Mouse (Mus musculus) hindbrain, embryonic 14.5 days (tissue): ENCODE measurements at regions not wholly inside any gene's neighbourhood (a gene's known extent, or its start where the extent isn't known, plus 50 kb on each side); places are given as distances from the start of the nearest gene placed in this dataset.

Experiments used
- ATAC-seq: fragments of 200-750 bp; cut with Nextera tagmentation; 2 replicates; pipeline ENCODE4 v1.8.0; 2017; ENCODE audit warnings: moderate number of reproducible peaks, mild to moderate bottlenecking, moderate TSS enrichment, moderate library complexity; ENCODE audit not compliant: low FRiP score
- DNase-seq: peaks from one replicate; pipeline ENCODE4 v3.0.0-alpha.2; 2015; ENCODE audit warnings: low spot score
- H3K27ac ChIP-seq: fragments of 300-500 bp; sonication (generic); 2 replicates; pipeline ENCODE4 v1.5.1; 2014; ENCODE audit warnings: mild to moderate bottlenecking, moderate library complexity
- H3K27me3 ChIP-seq: fragments of 300-500 bp; sonication (generic); 2 replicates; pipeline ENCODE4 v1.6.1; 2014; ENCODE audit warnings: mild to moderate bottlenecking, low read length, mixed read lengths; ENCODE audit not compliant: control insufficient read depth, insufficient read depth
- H3K36me3 ChIP-seq: fragments of 300-500 bp; sonication (generic); replicated peaks from 2 replicates; pipeline ENCODE4 v1.6.1; 2014; ENCODE audit not compliant: control insufficient read depth, insufficient read depth
- H3K4me1 ChIP-seq: fragments of 300-500 bp; sonication (generic); replicated peaks from 2 replicates; pipeline ENCODE4 v1.6.1; 2014; ENCODE audit warnings: antibody characterized with exemption, low read length, mixed read lengths; ENCODE audit not compliant: control insufficient read depth, insufficient read depth
- H3K4me2 ChIP-seq: fragments of 300-500 bp; sonication (generic); replicated peaks from 2 replicates; pipeline ENCODE4 v1.6.1; 2014; ENCODE audit warnings: mild to moderate bottlenecking, moderate library complexity
- H3K4me3 ChIP-seq: fragments of 300-500 bp; sonication (generic); replicated peaks from 2 replicates; pipeline ENCODE4 v1.5.1; 2014; ENCODE audit warnings: mild to moderate bottlenecking, low read length
- H3K9ac ChIP-seq: fragments of 300-500 bp; sonication (generic); 2 replicates; pipeline ENCODE4 v1.6.1; 2014
- H3K9me3 ChIP-seq: fragments of 300-500 bp; sonication (generic); 2 replicates; pipeline ENCODE4 v1.6.1; 2016; ENCODE audit warnings: low read length; ENCODE audit not compliant: control insufficient read depth
- WGBS: fragments of 180-500 bp; shearing (Covaris S2); extraction: QIAGEN DNeasy Blood & Tissue Kit; methylation state at CpG from one replicate; pipeline ENCODE4 v1.1.7; 2014; 5-methylcytosine and 5-hydroxymethylcytosine counted together

DNA sequence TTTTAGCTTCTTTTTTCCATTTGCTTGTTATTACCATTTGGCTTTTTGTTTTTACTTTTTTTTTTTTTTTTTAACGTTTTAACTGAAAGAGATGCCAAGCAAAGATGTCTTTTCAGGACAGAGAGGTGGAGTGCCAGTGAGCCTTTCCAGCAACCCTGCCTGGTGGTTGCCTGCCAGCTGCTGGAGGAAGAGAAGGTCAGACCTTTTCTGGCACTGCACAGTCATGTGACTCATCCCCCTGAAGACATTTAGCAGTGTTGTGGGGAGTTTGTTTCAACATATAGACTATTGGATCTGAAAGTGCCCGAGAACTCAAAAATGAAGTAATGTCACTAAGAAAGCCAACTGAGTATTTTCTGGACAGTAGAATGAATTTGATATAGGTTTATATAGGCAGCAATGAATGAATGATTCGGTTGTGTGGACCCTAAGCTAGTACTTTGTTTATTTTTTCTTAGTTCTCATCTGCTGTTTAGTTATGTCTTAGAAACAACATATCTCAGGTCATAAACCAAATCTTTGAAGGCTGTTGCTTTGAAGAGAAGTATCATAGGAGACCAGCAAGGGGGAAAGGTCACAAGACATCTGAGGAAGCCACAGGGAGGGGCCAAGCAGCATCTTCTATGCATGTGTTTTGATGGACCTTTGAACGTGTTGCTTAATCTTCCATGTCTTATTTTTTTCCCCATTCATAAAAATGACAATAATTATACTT, 604.2 kb downstream of the Ptprc start:
- no peaks in the 10 kb centered on the region for H3K36me3 ChIP-seq
- no peak overlapping the region for H3K9ac ChIP-seq
- no peaks in the 10 kb centered on the region for H3K27me3 ChIP-seq
- WGBS, result 72% methylated on average over 4 of the region's 4 CpGs
- no peak overlapping the region for H3K27ac ChIP-seq
- H3K4me3 ChIP-seq, result no peak overlapping the region
- H3K4me1 ChIP-seq, result no peaks in the 10 kb centered on the region
- no peaks in the 10 kb centered on the region for H3K9me3 ChIP-seq
- no peak overlapping the region for H3K4me2 ChIP-seq
- no peak for DNase-seq
- ATAC-seq, result no peak

DNA sequence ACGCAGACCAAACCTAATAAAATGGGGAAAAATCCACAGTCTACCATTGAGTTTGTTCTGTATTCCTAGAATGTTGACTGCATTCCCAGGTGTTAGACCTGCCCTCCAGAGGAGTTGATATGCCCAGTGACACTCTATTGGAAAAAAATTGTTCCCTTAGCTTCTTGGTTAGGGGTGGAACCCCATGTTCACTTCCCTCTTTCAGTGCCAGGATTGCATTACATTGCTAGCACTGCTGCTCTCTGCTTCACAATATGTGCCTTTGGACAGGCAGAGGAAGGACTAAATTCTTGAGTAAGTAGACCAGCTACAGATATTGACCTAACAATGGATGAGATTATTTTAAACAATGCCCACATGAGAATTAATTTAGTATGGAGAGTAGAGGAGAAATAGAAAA, 607.3 kb upstream of the Nr5a2 start:
- H3K4me3 ChIP-seq, result no peak overlapping the region
- H3K4me1 ChIP-seq, result no peaks in the 10 kb centered on the region
- 93% methylated on average over 1 of the region's 1 CpGs for WGBS
- no peaks in the 10 kb centered on the region for H3K27me3 ChIP-seq
- ATAC-seq, result no peak
- DNase-seq, result no peak
- H3K9ac ChIP-seq, result no peak overlapping the region
- H3K36me3 ChIP-seq, result no peaks in the 10 kb centered on the region
- H3K4me2 ChIP-seq, result no peak overlapping the region
- H3K27ac ChIP-seq, result no peak overlapping the region
- no peaks in the 10 kb centered on the region for H3K9me3 ChIP-seq

DNA sequence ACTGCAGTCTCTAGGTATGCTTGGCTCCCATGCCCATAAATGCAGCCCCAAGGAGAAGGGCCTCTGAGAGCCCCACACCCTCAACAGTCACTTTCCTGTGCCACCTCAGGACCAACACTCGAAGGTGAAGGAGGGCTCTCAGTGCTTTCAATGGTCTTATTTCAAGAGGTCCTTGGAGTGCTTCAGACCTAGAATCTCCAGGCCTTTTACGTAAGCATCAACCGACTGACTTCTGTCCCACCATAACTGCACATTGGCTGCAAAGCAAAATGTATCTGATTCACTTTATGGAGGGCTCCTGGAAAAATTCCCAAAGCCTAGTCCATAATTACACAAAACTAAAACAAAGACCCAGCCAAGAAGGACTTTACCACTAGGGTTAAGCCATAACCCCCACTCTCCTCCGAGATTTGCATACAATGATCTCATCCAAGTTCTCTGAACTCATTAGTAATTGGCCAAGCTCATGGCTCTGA, 605.4 kb upstream of the Nr5a2 start:
- Histone ChIP-seq H3K27me3 (no peaks in the 10 kb centered on the region), H3K27ac (no peak overlapping the region), H3K4me1 (no peaks in the 10 kb centered on the region), H3K9me3 (no peaks in the 10 kb centered on the region), H3K4me2 (no peak overlapping the region), H3K9ac (no peak overlapping the region), H3K36me3 (no peaks in the 10 kb centered on the region), H3K4me3 (no peak overlapping the region)
- 93% methylated on average over 4 of the region's 4 CpGs for WGBS
- no peak for DNase-seq
- ATAC-seq, result no peak

DNA sequence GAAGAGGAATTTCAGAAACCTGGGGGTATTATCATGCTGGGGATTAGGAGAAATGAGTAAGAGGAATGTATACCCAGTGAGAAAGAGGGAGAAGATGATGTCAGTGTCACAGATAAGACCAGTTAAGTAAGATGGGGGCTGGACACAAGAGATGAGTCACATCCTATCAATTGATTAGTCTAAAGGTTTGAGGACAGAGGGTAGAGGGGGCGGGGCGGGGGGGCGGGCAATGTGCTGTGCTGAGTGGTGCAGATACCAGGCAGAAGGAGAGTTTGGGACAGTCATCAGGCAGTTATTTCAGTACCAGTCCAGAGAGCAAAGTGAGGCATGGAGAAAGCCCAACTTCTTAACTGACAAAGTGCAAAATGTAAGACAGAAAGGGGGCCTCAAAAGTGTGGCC, 601.4 kb upstream of the Nr5a2 start:
- 83% methylated on average over 3 of the region's 3 CpGs for WGBS
- Histone ChIP-seq H3K27ac (no peak overlapping the region), H3K4me1 (no peaks in the 10 kb centered on the region), H3K4me2 (no peak overlapping the region), H3K27me3 (no peaks in the 10 kb centered on the region), H3K36me3 (no peaks in the 10 kb centered on the region), H3K9me3 (no peaks in the 10 kb centered on the region), H3K4me3 (no peak overlapping the region), H3K9ac (no peak overlapping the region)
- ATAC-seq, result no peak
- no peak for DNase-seq

DNA sequence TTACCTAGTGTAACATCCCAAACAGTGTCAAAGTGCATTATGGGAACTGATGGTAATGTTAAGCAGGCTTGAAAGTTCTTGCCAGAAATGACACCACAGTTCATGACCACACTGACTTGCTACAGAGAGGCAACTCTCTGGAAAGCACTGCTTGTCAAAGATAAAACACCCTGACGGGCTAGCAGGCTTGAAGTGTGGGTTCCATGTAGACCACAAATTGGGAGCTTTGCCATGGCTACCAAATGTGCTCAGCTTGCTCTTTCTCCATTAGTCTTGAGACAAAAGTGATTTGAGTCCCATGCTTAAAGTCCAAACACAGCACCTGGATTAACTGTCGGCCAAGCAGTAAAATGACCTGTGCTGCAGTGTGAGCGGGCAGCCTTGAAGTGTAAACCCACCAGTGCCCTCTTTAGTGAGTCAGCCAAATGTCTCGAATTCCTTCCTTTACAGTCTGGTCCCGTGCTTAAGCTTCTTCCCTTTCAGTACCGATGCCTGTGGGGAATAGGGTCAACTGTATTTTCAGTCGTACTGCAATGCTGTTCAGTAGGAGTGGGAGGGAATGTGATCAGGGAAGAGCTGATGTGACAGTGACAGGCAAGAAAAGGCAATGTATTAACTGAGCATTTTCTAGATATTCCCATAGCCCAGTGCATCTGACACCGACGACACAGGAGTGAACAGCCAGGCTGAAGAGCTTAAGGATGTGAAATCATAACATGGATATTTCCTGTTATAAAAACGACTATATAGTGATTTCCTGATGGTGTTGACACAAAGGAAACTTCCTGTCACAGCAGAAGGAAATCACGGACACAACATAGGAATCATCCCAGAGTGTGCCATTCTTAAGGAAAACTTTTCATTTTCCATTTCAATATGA, 600.4 kb upstream of the Nr5a2 start:
- no peak overlapping the region for H3K27ac ChIP-seq
- WGBS, result 71% methylated on average over 11 of the region's 11 CpGs

DNA sequence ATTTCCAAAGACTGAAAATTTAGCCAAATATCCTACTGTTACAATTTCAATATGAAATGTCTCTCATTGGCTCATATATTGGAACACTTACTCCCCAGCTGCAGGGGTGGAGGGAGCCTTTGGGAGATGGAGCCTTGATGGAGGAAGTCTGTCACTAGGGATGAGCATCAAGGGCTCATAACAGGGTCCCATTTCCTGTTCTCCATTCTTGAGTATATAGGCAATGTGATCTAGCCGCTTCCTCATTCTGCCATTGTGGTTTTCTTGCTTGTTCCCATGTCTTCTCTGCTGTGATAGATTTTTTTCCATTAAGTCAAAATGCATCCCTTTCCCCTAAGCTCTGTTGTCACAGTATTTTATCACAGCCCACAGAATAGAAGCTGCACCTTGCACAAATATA, 589.4 kb upstream of the Nr5a2 start:
- Histone ChIP-seq H3K9me3 (no peaks in the 10 kb centered on the region), H3K4me1 (no peaks in the 10 kb centered on the region), H3K27ac (no peak overlapping the region), H3K4me3 (no peak overlapping the region), H3K36me3 (no peaks in the 10 kb centered on the region), H3K4me2 (no peak overlapping the region), H3K27me3 (no peaks in the 10 kb centered on the region), H3K9ac (no peak overlapping the region)
- DNase-seq (no peak), ATAC-seq (no peak)
- 100% methylated on average over 1 of the region's 1 CpGs for WGBS

More for the DNA sequence above, 600.4 kb upstream of the Nr5a2 start:
- no peaks in the 10 kb centered on the region for H3K36me3 ChIP-seq
- no peak overlapping the region for H3K9ac ChIP-seq
- H3K4me2 ChIP-seq, result no peak overlapping the region
- no peak overlapping the region for H3K4me3 ChIP-seq
- DNase-seq (no peak), ATAC-seq (no peak)
- no peaks in the 10 kb centered on the region for H3K27me3 ChIP-seq
- H3K9me3 ChIP-seq, result no peaks in the 10 kb centered on the region
- no peaks in the 10 kb centered on the region for H3K4me1 ChIP-seq

DNA sequence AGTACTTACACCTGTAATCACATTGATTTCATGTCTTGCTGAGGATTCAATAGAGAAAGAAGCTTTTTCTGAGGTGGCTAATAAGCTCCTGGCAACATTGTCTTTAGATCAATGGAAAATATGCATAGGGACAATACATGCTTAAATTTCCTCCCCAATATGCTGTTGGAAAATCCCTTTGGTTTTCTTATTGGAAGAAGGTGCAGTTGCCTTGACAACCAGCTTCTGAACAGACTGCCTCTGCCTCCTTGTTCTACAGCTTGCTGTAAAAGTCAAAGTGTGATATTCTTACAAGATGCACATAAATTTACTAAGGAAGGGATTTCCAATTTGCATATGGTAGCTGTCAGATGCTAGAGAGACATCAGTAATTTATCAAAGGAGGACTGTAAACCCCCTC, 585.4 kb upstream of the Nr5a2 start:
- Histone ChIP-seq H3K9ac (no peak overlapping the region), H3K27ac (no peak overlapping the region), H3K4me1 (no peaks in the 10 kb centered on the region), H3K4me2 (no peak overlapping the region), H3K9me3 (no peaks in the 10 kb centered on the region), H3K4me3 (no peak overlapping the region), H3K27me3 (no peaks in the 10 kb centered on the region), H3K36me3 (no peaks in the 10 kb centered on the region)
- ATAC-seq (no peak), DNase-seq (no peak)

DNA sequence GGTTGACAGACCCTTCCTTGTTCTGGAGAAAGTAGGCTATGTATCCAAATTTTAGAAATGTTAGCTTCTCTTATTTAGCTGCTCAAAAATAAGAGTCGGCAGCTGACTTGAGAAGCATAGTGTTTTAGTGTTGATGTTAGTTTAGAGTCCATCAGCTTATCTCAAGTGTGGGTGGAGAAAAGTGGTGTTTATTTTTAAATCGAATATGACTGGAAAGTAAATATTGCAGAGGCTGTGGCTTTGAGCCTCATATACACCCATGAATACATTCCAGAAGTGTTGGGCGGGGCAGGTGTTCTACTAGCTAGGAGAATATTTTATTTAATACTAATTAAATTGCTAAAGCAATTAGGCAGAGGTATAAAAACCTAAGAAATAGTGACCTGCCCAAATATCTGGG, 583.6 kb upstream of the Nr5a2 start:
- 96% methylated on average over 3 of the region's 3 CpGs for WGBS

DNA sequence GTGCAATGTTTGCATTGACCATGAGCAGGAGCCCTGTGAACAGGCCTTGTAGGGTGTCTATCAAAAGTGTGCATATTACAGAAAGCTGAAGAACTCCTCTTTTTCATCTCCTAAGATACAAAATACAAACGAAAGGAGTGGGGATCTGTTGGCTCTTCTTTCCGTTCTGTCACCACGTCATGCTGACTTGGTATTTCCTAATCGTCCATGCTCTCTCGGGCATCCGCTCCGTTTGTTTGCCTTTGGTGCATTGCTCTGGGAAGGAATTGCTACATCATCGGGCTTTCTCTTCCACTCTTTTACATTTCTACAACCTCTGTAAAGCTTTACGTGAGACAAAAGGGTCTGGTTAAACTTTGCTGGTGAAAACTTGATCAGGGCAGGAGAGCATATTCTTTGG, 581.2 kb upstream of the Nr5a2 start:
- Histone ChIP-seq H3K27me3 (no peaks in the 10 kb centered on the region), H3K4me1 (no peaks in the 10 kb centered on the region), H3K4me2 (no peak overlapping the region), H3K36me3 (no peaks in the 10 kb centered on the region), H3K4me3 (no peak overlapping the region), H3K27ac (no peak overlapping the region), H3K9me3 (no peaks in the 10 kb centered on the region), H3K9ac (no peak overlapping the region)
- ATAC-seq (no peak), DNase-seq (no peak)
- 72% methylated on average over 9 of the region's 9 CpGs for WGBS

More for the DNA sequence above, 583.6 kb upstream of the Nr5a2 start:
- H3K4me2 ChIP-seq, result no peak overlapping the region
- H3K27ac ChIP-seq, result no peak overlapping the region
- no peaks in the 10 kb centered on the region for H3K9me3 ChIP-seq
- no peaks in the 10 kb centered on the region for H3K27me3 ChIP-seq
- no peaks in the 10 kb centered on the region for H3K36me3 ChIP-seq
- ATAC-seq, result no peak
- no peak overlapping the region for H3K9ac ChIP-seq
- no peak for DNase-seq
- no peak overlapping the region for H3K4me3 ChIP-seq
- H3K4me1 ChIP-seq, result no peaks in the 10 kb centered on the region
